Mouse (Mus musculus): Measurements from ENCODE around the gene Gm38431.

DNA sequence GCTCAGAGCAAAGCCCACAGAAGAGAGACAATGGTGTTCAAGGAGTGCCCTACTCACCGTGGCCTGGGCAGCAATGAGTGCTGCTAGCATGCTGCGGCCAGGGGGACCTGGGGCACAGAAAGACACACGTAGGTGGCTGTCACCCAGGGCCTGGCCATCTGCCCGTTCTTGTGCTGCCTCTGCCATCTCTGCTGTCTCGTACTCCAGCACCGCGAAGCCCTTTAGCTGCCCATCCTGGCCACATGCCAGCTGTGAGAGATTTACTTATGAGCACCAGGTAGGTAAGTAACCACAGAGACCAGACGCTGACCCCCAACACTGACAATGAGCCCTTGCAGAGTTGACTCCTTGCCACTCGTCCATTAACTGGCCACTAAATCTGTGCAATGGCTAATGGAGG lies 10.7 kb downstream of the Gm38431 start:
- TF ChIP-seq CTCF (conservative IDR thresholded peaks at IDR 0.05; ENCODE audit: low read length), result no peak
- TF ChIP-seq NANOG (IDR thresholded peaks at IDR 0.05; ENCODE audit: borderline replicate concordance, low read length), result no peak
- no peak for TF ChIP-seq POU5F1 (IDR thresholded peaks at IDR 0.05; ENCODE audit: borderline replicate concordance, low read length)

All from E14TG2a.4 (cell line).